Mouse (Mus musculus) cerebellum, adult (tissue): Measurements from ENCODE around the gene Gm4133.
"Not testable (repeated sequence)": the region's sequence is repeated elsewhere in the genome, so short reads cannot be mapped to it uniquely, and the experiment has no call there.

Experiments
- ATAC-seq: cut with Nextera tagmentation; 2 replicates; pipeline ENCODE4 v1.9.2; 2017; ENCODE audit warnings: mild to moderate bottlenecking, moderate library complexity, mixed read lengths; ENCODE audit not compliant: insufficient number of reproducible peaks, low FRiP score, low TSS enrichment

The Gm4133 gene

DNA sequence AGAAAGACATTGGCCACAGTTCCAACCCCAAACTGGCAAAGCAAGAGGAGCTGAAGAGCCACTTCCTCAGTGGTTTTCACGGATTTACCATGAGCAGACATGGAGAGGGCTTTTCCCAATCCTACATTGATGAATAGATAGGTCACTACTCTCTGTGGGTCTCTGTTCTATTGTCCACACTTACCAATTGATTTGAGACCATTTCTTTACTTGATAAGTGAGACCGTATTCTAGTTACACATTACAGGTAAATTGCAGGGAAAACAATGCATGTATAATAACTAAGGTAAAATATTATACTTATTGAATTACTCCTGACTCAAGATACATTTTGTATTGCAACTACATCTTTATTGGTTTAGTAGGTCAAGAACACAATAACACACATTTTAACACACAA lies at the start of gene Gm4133:
Gene Gm4133, minus strand, starts transcription at position 101 of the 400 bp plus-strand sequence.
- ATAC-seq: not testable (repeated sequence)

DNA sequence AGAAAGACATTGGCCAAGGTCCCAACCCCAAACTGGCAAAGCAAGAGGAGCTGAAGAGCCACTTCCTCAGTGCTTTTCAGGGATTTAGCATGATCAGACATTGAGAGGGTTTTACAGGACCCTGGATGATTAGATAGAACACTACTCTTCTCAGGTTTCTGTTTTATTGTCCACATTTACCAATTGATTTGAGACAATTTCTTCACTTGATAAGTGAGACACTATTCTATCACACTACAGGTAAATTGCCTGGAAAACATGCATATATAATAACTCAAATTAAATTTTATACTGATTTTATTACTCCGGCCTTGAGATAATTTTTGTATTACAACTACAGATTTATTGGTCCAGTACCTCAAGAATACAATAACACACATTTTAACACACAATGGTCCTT lies 41.4 kb upstream of the Gm4133 start, which contains the start of gene Gm5728:
Gene Gm5728, minus strand, starts transcription at position 101 of the 400 bp plus-strand sequence.
- ATAC-seq: not testable (repeated sequence)
